Mouse (Mus musculus) kidney, adult 8-10 months (tissue): Measurements from ENCODE around the gene Mt4.
"Not testable (repeated sequence)": the region's sequence is repeated elsewhere in the genome, so short reads cannot be mapped to it uniquely, and the experiment has no call there.

Source experiments
- DNase-seq, 2 experiments: peaks; one replicate each; pipeline ENCODE4 v3.0.0; 2022

The Mt4 gene

GRCm38 (mm10) chr8:94136933-94137332, at the start of gene Mt4:
Gene Mt4 (plus strand): TSS chr8:94137197.
- DNase-seq, result no peak

GRCm38 (mm10) chr8:94087964-94088363, 49.0 kb upstream of the Mt4 start:
- DNase-seq, result no peak

DNA sequence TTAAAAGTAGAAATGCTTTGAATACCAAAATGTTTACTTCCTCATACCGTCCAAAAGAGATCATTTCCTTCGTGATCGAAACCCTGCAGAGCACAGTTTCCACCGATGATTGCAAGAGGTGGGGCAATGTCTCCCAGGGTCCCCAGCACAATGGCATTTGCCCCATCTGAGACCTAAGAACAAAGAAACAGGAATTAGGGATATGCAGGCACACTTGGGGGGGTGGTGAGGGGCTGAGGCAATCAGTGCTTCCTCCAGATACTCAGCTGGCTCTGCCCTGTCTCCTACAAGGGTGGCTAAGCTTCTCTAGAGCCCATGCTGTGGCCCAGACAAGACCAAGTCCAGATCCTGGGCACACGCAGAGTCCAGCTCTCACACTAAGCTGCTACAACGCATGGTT, 47.3 kb upstream of the Mt4 start:
- no peak for DNase-seq

GRCm38 (mm10) chr8:94092848-94093247, 44.1 kb upstream of the Mt4 start:
- DNase-seq, result no peak

DNA sequence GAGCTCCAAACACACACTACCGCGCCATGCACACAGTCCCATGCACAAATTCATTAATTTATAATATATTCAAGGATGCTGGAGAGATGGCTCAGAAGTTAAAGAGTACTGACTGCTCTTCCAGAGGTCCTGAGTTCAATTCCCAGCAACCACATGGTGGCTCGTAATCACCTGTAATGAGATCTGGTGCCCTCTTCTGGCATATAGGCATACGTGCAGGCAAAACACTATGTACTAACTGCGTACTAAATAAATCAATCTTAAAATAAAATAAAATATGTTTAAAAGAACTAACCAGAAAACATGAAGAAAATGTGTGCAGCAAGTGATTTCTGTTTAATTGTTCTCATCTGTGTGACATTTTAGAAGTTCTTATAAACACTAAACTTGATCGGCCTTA, 42.7 kb upstream of the Mt4 start:
- DNase-seq, result no peak

DNA sequence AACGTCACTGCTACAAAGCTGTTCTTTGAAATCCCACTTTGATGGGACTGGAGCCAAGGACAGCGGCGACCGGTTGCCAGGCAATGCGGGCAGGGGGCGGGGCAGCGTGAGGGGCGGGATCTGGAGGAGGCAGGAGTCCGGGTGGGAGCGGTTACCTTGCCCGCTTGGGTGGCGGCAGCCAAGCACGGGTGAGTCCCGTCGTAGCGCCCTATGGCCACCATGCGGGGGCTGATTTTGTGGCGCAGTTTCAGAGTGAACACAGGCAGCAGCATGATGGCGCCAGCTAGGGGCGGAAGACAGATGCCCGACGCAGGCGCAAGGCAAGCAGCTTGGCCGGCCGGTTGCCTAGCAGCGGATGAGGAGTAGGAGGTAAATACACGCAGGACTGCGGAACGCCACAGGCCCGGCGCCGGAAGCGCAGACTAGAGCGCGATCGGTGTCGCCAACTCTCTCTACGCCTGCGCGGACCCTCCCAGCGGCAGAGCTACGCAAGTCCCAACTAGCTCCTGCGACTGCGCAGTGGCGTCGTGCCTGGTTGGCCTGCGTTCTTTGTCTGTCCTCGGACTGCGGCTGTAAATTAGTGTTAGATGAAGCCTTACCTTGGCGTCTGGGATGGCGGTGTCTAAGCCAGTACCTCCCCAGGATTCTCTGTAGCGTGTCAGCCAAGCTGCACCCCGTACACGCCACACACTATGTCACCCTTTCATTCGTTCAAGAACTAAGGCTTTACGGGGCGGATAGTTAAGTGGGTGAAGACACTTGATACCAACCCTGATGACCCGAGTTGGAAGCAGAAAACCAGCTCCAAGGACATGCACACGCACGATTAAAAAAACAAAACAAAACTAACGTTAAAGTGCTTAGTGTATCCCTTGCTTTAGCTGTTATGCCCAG, 38.7 kb upstream of the Mt4 start, which contains the start of gene Bbs2:
Gene Bbs2, minus strand, starts transcription at position 848 of the 894 bp plus-strand sequence.
- DNase-seq, result peak; percentile 99

GRCm38 (mm10) chr8:94098996-94099395, 38.0 kb upstream of the Mt4 start:
- no peak for DNase-seq

DNA sequence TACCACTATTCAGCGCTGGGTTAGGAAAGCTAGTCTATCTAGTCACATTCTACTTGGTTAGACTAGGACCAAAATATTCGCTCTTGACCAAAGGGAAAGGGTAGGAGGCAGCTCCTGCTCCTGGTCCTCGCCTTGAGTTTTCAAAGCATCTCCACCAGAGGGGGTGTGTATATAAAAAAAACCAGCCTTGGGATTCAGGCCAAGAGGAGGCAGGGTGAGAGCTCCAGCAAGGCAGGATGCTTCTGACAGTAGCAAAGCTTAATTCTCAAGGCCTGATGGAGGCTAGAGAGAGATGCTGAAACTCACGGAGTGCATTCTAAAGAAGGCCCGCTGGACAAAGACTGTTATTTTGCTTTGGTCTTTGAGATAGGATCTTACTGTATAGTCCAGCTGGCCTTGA, 32.9 kb upstream of the Mt4 start:
- no peak for DNase-seq

- no peak for DNase-seq
Measured at GRCm38 (mm10) chr8:94107871-94108270, 29.1 kb upstream of the Mt4 start.

DNA sequence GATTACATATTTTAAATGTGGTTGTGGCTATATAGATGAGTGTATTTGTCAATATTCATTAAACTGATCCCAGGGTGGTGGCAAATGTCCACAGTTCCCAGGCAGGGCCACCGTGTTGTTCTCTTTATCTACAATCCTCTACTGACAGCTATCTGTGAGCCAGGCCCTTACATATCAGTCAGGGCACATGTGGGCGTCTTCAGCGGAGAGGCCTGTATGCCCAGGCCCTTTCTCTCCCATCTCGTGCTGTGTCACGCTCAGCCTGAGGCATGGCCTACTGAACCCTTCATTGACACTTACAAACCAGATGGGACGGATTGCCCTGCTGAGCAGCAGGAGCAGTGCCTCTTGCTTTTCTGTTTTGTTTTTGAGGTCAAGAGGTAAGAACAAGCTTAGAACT, 27.6 kb upstream of the Mt4 start:
- no peak for DNase-seq

DNA sequence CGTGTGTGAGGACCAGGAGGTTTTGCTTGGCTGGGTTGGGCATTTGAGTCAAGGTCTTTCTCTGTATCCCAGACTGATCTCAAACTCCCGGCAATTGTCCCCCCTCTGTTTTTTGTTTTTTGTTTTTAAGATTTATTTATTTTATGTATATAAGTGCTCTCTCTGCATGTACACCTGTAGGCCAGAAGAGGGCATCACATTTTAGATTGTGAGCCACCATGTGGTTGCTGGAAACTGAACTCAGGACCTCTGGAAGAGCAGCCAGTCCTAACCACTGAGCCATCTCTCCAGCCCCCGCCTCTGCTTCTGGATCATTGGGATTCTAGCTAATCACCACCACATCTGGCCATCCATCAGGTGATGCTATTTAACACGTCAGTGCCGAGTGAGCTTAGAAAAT, 27.2 kb upstream of the Mt4 start:
- no peak for DNase-seq

DNA sequence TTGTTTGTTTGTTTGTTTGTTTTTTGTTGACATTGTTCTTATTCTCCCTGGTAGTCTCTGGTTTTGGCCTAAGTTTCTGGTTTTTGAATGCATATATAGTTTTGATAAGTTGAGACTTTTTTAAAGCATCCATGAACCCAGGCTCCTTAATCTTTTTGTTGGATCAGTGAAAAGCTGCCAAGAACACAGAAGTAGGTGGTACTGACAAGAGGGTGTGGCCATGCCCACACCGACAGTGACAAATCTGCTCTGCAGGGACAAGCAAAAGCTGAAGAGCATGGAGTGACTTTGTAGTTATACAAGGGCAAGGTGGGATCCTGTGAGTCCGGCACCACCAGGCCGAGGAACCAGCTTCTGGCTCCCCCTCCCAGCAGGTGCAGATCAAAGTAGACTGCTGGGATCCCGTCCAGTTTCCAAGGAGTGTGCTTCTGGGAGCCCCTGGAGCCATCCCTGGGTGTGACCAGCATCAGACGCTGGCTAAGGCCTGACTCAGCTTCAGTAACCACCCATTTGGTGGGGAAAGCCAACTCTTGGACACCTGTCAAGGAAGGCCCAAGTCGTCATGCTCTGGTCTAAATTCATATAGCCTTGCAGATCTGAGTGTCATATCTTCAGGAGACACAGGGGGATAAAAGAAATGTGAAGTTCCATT, 26.3 kb upstream of the Mt4 start:
- no peak for DNase-seq

DNA sequence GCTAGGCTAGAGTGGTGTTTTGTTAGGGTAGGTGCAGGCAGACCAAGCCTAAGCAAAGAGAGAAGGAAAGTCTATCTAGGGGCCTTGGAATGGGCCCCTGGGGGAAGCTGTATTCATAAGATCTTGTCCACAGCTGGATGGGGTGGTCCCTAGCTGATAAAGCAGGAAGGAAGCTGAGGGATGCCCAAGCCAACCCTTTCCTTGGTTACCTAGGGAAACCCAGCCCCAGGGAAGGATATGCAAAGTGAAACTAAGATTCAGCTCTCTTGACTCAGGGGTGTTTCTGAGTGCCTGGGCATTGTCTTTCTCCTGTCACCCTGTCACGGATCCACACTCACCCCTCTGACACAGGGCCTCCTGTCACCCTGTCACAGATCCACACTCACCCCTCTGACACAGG, 23.6 kb upstream of the Mt4 start:
- no peak for DNase-seq

GRCm38 (mm10) chr8:94113972-94114371, 23.0 kb upstream of the Mt4 start:
- DNase-seq, result no peak

- DNase-seq, result peak in 1 of 2 experiments; percentile 42
Measured at GRCm38 (mm10) chr8:94118776-94119430, 18.1 kb upstream of the Mt4 start.

DNA sequence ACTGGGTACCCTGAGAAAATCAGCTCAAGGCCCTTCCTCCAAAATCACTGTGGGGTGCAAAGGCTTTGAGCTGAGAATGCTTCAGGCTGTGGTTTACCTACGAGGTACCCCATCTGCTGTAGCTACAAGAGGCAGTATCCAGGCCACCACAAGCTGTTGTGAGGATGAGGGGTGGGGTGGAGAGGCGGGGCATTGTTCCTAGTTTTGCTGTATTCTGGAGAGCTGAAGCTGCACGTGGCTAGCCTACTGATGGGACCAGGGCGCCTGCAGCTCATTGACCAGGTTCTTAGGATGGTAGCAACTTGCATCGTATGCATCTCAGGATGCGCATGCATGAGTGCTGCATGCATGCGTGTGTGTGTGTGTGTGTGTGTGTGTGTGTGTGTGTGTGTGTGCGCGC, 15.4 kb upstream of the Mt4 start:
- DNase-seq, result no peak

- DNase-seq, result no peak
Measured at GRCm38 (mm10) chr8:94122711-94123468, 14.1 kb upstream of the Mt4 start.

GRCm38 (mm10) chr8:94127711-94128110, 9.3 kb upstream of the Mt4 start:
- DNase-seq, result no peak

- no peak for DNase-seq
Measured at GRCm38 (mm10) chr8:94129133-94129789, 7.7 kb upstream of the Mt4 start.

DNA sequence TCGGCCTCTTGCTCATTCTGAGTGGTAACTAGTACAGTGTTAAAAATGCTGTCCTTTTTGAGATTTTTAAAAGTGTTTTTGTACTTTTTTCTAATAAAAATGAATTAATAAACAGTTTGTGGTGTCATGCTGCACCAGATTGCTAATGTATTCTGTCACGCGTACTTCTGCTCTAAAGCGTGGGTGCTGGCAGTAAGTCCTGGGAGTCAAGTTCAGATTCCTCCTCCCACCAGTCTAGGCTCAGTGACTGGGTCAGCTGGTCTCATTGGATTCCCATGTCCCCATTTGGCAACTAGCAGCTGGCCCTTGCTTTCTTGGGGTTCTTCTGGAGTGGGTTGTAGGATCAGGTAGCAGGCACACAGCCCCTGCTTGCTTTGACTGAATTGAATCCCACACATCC, 6.9 kb upstream of the Mt4 start:
- DNase-seq, result no peak

DNA sequence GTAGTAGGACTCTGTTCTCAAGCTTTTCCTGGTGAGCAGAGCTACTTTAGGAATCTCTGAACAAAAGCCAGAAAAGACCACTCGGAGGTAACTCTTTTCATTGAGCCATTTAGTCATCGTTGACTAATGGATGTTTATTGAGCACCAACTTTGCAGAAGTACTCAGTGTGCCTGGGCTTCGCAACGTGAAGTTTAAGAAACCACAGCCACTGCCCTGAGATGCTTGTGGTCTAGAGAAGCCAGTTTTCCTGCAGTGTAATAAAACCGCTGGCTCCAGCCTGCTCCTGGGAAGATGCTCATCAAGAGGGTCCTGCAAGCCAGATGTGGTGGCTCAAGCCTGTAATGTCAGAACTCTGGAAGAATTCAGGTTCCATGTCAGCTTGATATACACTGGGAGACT, 4.9 kb upstream of the Mt4 start:
- no peak for DNase-seq

DNA sequence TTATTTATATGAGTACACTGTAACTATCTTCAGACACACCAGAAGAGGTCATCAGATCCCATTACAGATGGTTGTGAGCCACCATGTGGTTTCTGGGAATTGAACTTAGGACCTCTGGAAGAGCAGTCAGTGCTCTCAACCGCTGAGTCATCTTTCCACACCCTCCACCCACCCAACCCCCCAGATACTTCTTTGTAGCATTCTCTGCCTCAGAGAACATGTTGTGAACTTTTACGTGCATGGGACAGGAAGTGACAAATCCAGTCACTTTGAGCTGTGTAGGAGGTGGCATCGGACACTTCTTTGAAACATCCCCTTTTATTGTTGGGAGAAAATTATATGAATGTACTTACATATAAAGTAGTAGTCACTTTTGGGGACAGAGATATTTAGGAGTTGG, 2.4 kb upstream of the Mt4 start:
- not testable (repeated sequence) for DNase-seq

GRCm38 (mm10) chr8:94135556-94135955, 1.4 kb upstream of the Mt4 start:
- DNase-seq, result no peak
